Mouse (Mus musculus) kidney, adult 2 months (tissue): Measurements from ENCODE around the gene Olfr689. TPM values are rescaled to one million over a fixed set of nuclear protein-coding genes. Genes with fewer than 3 reads are reported as not detected.

Experiments
- DNase-seq: peaks from one replicate; pipeline ENCODE4 v3.0.0; 2021
- H3K27ac ChIP-seq: fragments of 200-500 bp; 2 replicates; pipeline ENCODE4 v1.5.1; 2012; ENCODE audit warnings: low read depth, low read length, control low read depth, inconsistent platforms; ENCODE audit not compliant: insufficient read depth
- H3K27me3 ChIP-seq: fragments of 200-500 bp; replicated peaks from 2 replicates; pipeline ENCODE4 v1.6.1; 2012; ENCODE audit warnings: mild to moderate bottlenecking, moderate library complexity, low read length, inconsistent platforms; ENCODE audit not compliant: control insufficient read depth, insufficient read depth
- H3K36me3 ChIP-seq: fragments of 200-500 bp; 2 replicates; pipeline ENCODE4 v1.6.1; 2012; ENCODE audit warnings: mild to moderate bottlenecking, moderate library complexity, low read length, inconsistent platforms; ENCODE audit not compliant: control insufficient read depth, insufficient read depth
- H3K4me1 ChIP-seq: fragments of 200-500 bp; 2 replicates; pipeline ENCODE4 v1.6.1; 2011; ENCODE audit warnings: low read length; ENCODE audit not compliant: control insufficient read depth, insufficient read depth
- H3K4me3 ChIP-seq: fragments of 200-500 bp; 2 replicates; pipeline ENCODE4 v1.5.1; 2011; ENCODE audit warnings: mild to moderate bottlenecking, low read depth, low read length, control low read depth; ENCODE audit not compliant: insufficient read depth
- CTCF ChIP-seq: fragments of 200-500 bp; conservative IDR thresholded peaks from 2 replicates; pipeline ENCODE4 v1.5.1; 2011; ENCODE audit warnings: low read depth, mild to moderate bottlenecking, control low read depth, low read length, moderate library complexity, mixed read lengths; ENCODE audit not compliant: insufficient read depth, insufficient read length
- POLR2A ChIP-seq: fragments of 200-500 bp; IDR thresholded peaks from one replicate; pipeline ENCODE4 v1.6.1; 2011; ENCODE audit warnings: low read depth, low read length, control low read depth
- WGBS: fragments of 180-500 bp; shearing (Covaris S2); methylation state at CpG from one replicate; pipeline ENCODE4 v1.1.7; 2018; 5-methylcytosine and 5-hydroxymethylcytosine counted together
- polyA plus RNA-seq: library from polyadenylated mRNA; depleted of rRNA; stranded (reverse); fragments of >200 nt; gene quantifications from 2 replicates; pipeline ENCODE4 v1.2.3, GENCODE M21; 2012; rRNA removed

Olfr689 gene
- polyA plus RNA-seq, 1 experiment: not detected

GRCm38 (mm10) chr7:105361713-105362112 lies 50.7 kb downstream of the Olfr689 start:
- no peak for TF ChIP-seq CTCF
- TF ChIP-seq POLR2A: no peak
- no peaks in the 10 kb centered on the region for H3K27me3 ChIP-seq
- no peak for DNase-seq
- H3K4me3 ChIP-seq: no peak overlapping the region
- 67% methylated on average over 2 of the region's 2 CpGs for WGBS
- H3K4me1 ChIP-seq: no peaks in the 10 kb centered on the region
- no peak overlapping the region for H3K27ac ChIP-seq
- H3K36me3 ChIP-seq: no peaks in the 10 kb centered on the region

- H3K36me3 ChIP-seq: no peaks in the 10 kb centered on the region
- no peak for DNase-seq
- H3K27ac ChIP-seq: no peak overlapping the region
- H3K27me3 ChIP-seq: no peaks in the 10 kb centered on the region
- no peaks in the 10 kb centered on the region for H3K4me1 ChIP-seq
- WGBS: 87% methylated on average over 5 of the region's 5 CpGs
- no peak overlapping the region for H3K4me3 ChIP-seq
- no peak for TF ChIP-seq CTCF
- no peak for TF ChIP-seq POLR2A
Observed at GRCm38 (mm10) chr7:105367268-105367667, 56.3 kb downstream of the Olfr689 start.

- no peak within 1 kb of the TSS for H3K27ac ChIP-seq
- 100% methylated on average over 1 of the region's 1 CpGs for WGBS
- H3K4me1 ChIP-seq: no peaks in the 10 kb centered on the region
- TF ChIP-seq POLR2A: no peak
- TF ChIP-seq CTCF: no peak
- no peak for DNase-seq
- no peak within 1 kb of the TSS for H3K4me3 ChIP-seq
- H3K36me3 ChIP-seq: no peaks in the 10 kb centered on the region
- H3K27me3 ChIP-seq: no peaks in the 10 kb centered on the region
Observed at GRCm38 (mm10) chr7:105367930-105368329, 57.0 kb downstream of the Olfr689 start, which contains the start of gene Olfr692. Gene Olfr692 (plus strand): TSS chr7:105368230.

- Histone ChIP-seq H3K27me3 (no peaks in the 10 kb centered on the region), H3K36me3 (no peaks in the 10 kb centered on the region), H3K27ac (no peak overlapping the region), H3K4me1 (no peaks in the 10 kb centered on the region), H3K4me3 (no peak overlapping the region)
- no peak for DNase-seq
- no peak for TF ChIP-seq POLR2A
- no peak for TF ChIP-seq CTCF
- 92% methylated on average over 4 of the region's 4 CpGs for whole genome bisulfite sequencing
Observed at GRCm38 (mm10) chr7:105368521-105368920, 57.6 kb downstream of the Olfr689 start.

Other genes starting within 250 kb of the Olfr689 start
- not detected in 2 replicates for gene Olfr678, start 246.7 kb upstream of the Olfr689 start, polyA plus RNA-seq
- not detected in 2 replicates for gene Olfr679, start 230.0 kb upstream of the Olfr689 start, polyA plus RNA-seq
- not detected in 2 replicates for gene Olfr680-ps1, start 218.3 kb upstream of the Olfr689 start, polyA plus RNA-seq
- gene Olfr681, start 194.3 kb upstream of the Olfr689 start, polyA plus RNA-seq: not detected in 2 replicates
- not detected in 2 replicates for gene Olfr683, start 164.2 kb upstream of the Olfr689 start, polyA plus RNA-seq
- not detected in 2 replicates for gene Olfr684, start 147.5 kb upstream of the Olfr689 start, polyA plus RNA-seq
- not detected in 2 replicates for gene Olfr685, start 125.2 kb upstream of the Olfr689 start, polyA plus RNA-seq
- not detected in 2 replicates for gene Olfr686, start 103.7 kb upstream of the Olfr689 start, polyA plus RNA-seq
- gene Olfr688, start 23.1 kb upstream of the Olfr689 start, polyA plus RNA-seq: not detected in 2 replicates
- gene Olfr690, start 22.9 kb downstream of the Olfr689 start, polyA plus RNA-seq: 0.16 TPM in 1 of 2 replicates, not detected in the other
- not detected in 2 replicates for gene Olfr691, start 31.1 kb downstream of the Olfr689 start, polyA plus RNA-seq
- not detected in 2 replicates for gene Olfr692, start 57.1 kb downstream of the Olfr689 start, polyA plus RNA-seq
- not detected in 2 replicates for gene Gm5901, start 63.9 kb downstream of the Olfr689 start, polyA plus RNA-seq
- 39.6 and 50.2 TPM in 2 replicates for gene Fam160a2, start 88.9 kb downstream of the Olfr689 start, polyA plus RNA-seq
- gene Cnga4, start 93.4 kb downstream of the Olfr689 start, polyA plus RNA-seq: 0.16 and 0.18 TPM in 2 replicates
- 0.14 and 0.22 TPM in 2 replicates for gene Cckbr, start 114.6 kb downstream of the Olfr689 start, polyA plus RNA-seq
- 21.4 and 27.9 TPM in 2 replicates for gene Cavin3, start 171.1 kb downstream of the Olfr689 start, polyA plus RNA-seq
- 109 and 144 TPM in 2 replicates for gene Smpd1, start 243.2 kb downstream of the Olfr689 start, polyA plus RNA-seq